Mouse (Mus musculus) heart, adult 2 months (tissue): ENCODE measurements around the gene Xpo6.

Experiments
- CTCF ChIP-seq: fragments of 200-600 bp; IDR thresholded peaks from 2 replicates; pipeline ENCODE4 v1.8.1; 2022; ENCODE audit warnings: antibody characterized with exemption, mild to moderate bottlenecking, moderate library complexity
- EP300 ChIP-seq: fragments of 200-500 bp; IDR thresholded peaks from 2 replicates; pipeline ENCODE4 v1.6.1; 2011; ENCODE audit warnings: low read depth, low read length, control low read depth; ENCODE audit not compliant: insufficient read depth
- POLR2A ChIP-seq: fragments of 200-500 bp; IDR thresholded peaks from 2 replicates; pipeline ENCODE4 v1.6.1; 2011; ENCODE audit warnings: mild to moderate bottlenecking, low read depth, low read length, control low read depth; ENCODE audit not compliant: insufficient read depth

DNA sequence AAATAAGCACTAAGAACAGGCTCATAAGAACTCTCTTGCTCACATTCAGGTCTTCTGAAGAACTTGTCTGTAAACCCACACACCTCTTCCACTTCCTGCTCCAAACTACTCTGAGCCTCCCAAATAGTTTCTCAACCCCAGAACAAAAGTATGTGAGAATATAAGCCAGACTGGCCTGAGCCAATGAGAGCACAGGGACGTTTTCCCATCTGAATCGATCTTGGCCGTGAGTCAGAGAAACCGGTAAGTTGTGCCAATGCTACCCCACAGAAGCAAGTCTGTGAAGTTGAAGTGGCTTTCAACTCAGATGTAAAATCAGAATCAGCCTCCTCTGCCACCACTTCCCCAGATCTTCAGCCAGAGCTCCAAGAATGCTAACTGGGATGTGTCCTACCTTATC is 87.0 kb downstream of the Xpo6 start:
- TF ChIP-seq POLR2A (no peak), CTCF (no peak), EP300 (no peak)
